Mouse (Mus musculus): Measurements from ENCODE around the gene Rfx7.

Gene Rfx7

DNA sequence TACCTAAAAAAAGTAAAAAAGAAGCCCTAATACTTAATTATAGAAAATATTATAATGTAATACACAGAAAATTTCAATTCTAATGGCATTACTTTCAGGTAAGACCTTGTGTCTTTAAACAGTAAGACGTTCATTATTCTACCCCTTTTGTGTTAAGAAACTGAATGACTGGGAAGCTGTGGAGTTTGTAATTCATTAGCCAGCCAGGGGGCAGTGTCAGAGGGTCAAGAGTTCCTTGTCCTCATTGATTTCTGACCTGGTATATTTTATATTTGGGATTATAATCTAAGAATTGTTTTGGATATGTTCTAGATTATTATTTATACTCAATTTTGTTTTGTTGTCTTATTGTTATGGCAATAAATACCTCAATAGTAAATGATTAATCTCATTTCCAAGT is 5.0 kb downstream of the Rfx7 start:
- DNase-seq (ENCODE audit: extremely low read depth, low read depth) = no peak

DNA sequence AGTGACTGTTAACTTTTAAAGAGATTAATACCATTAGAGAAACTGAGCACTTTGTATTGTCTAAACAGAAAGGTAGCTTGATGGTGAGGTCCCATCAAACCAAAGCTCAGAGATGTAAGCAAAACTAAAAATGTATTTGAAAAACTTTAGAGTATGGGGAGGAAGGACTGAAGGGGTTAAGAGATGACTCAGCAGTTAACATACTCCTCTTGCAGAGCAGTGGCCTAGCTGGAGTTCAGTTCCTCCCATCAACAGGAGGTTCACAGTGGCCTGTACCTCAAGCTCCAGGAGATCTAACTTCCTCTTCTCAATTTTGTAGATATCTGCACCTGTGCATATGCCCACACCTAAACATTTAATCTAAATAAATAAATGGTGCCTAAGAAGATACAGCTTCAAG is 11.6 kb downstream of the Rfx7 start:
- peak; percentile 50 for DNase-seq (ENCODE audit: extremely low read depth, low read depth)

DNA sequence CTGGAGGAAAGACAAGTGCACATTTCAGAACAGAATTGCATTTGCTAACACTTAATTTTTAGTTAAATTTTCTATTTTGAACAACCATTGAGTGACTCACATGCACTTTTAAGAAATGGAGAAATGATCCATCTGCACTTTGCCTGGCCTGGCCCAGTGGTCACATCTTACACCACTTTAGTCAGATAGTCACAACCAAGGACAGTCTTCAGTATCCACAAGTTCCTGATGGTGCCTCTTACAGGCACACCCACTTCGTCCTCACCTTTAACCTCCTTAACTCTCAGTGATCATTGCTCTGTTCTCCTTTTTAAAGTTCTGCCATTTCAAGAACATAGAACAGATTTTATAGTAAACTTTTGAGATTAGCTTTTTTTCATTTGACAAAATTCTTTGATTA is 26.7 kb downstream of the Rfx7 start:
- DNase-seq (ENCODE audit: extremely low read depth, low read depth) = no peak

DNA sequence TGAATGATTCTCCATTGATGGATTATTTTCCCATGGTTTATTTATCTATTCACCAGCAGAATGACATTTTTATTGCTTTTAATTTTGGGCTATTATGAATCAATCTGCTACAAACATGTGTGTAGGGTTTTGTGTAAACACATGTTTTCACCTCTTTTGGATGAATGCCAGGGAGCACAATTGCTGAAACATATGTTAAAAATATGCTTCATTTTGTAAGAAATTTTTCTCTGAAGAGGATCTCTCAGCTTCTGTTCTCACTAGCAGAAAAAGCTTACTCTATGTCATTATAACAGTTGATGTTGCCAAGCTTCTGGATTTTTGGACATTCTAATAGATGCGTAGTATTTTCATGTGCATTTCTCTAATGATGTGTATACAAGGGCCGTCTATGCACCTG is 28.3 kb downstream of the Rfx7 start:
- DNase-seq (ENCODE audit: extremely low read depth, low read depth) = no peak

DNA sequence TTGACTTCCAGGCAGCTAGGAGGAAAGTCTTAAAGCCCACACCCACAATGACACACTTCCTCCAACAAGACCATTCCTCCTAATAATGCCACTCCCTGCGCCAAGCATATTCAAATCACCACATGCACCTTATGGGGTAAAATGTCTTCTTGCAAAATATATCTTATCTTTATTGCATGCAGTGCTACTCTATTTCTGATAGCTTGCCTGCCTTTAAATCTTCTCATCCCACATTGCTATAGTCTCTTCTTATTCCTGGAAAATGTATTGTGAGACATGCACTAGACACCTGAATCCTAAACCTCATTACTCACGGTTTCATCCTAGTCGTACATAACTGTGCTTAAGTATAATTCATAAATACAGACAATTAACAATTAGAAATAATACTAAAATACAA is 31.2 kb downstream of the Rfx7 start:
- DNase-seq (ENCODE audit: extremely low read depth, low read depth) = no peak

DNA sequence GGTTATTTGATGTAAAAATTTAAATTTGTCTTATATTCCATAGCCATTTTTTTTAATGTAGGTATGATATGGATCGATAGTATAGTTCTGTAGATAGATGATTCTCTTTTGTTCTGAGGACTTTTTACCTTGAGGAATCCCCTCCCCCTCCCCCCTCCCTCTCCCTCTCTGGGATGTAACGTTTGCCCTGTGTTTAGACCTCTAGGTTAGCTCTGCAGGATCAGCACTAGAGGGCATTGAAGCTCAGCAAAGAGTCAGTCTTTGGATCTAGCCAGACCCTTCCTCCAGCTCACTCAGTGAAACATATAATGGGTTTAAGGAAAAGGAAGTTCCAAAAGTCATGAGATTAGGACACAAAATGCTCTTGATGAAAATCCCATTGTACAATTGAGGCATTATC is 35.1 kb downstream of the Rfx7 start:
- DNase-seq (ENCODE audit: extremely low read depth, low read depth) = no peak

DNA sequence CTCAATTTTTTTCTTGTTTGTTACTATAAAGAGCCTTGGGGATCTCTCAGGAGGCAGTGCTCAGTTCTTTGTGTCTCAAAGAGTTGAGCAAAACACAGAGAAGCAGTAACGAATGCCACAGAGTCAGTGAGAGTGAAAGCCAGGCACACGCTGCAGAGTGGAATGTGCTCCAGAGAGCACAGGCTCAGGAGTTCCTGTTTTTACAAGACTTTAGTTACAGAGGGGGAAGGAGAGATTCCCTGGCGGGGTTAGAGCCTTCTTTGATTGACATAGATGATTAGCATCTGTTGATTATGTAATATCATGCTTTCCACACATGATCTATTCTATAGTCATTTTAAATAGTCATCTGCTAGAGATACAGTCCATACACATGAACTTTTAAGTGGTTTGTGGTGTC is 48.2 kb downstream of the Rfx7 start:
- DNase-seq (ENCODE audit: extremely low read depth, low read depth) = peak; percentile 32

DNA sequence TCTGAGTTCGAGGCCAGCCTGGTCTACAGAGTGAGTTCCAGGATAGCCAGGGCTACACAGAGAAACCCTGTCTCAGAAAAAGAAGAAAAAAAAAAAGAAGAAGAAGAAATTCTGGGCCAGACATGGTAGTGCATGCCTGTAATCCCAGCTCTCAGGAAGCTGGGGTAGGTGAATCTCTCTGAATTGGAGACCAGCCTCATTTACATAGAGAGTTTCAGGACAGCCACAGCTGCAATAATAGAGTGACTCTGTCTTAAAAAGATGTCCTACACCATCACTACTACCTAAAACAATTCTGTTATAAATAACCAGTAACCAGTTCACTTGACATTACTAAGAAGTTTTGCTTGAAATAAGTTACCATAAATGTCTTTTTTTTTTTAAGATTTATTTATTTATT is 58.8 kb downstream of the Rfx7 start:
- no peak for DNase-seq (ENCODE audit: extremely low read depth, low read depth)

DNA sequence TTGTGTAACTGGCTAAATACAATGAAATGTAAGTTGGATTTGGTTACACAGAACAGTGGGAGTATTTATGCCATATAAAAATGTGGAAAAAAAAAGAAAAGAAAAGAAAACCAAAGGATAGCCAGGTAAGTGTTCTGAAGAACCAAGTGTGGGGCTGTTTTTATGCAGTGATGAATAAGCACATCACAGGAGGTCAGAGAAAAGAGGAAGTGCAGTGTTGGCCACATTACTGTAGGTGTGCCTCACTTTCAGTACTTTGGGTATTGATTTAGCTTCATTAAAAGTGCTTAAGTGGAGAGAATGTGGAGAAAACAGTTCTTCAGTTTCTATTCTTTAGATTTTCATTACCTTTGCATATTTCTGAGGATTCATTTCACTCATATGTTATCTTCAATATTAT is 60.0 kb downstream of the Rfx7 start:
- peak; percentile 27 for DNase-seq (ENCODE audit: extremely low read depth, low read depth)

DNA sequence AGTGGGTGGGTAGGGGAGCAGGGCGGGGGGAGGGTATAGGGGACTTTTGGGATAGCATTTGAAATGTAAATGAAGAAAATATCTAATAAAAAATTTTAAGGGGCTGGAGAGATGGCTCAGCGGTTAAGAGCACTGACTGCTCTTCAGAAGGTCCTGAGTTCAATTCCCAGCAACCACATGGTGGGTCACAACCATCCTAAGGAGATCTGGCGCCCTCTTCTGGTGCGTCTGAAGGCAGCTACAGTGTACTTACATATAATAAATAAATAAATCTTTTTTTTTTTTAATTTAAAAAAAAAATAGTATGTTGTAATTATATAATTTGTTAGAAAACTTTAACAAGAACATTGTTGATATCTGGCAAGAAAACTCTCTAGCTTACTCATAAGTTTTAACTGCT is 62.6 kb downstream of the Rfx7 start:
- peak; percentile 23 for DNase-seq (ENCODE audit: extremely low read depth, low read depth)

DNA sequence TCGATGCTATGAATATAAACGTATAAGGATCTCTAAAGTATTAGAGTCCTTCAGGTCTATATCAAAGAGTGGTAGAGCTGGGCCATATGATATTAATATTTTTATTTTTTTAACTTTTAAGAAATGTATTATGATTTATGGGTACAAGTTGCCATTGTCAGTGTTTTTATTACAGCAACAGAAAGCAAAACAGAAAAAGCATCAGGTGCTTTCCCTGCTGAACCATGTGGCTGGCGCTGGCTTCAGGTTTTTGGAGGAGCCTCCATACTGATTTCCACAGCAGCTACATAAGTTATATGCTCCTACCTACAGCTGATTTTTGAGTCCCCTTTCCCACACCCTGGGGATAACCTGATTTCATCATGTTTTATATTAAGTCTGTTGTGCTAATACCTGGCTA is 68.1 kb downstream of the Rfx7 start:
- DNase-seq (ENCODE audit: extremely low read depth, low read depth) = no peak

DNA sequence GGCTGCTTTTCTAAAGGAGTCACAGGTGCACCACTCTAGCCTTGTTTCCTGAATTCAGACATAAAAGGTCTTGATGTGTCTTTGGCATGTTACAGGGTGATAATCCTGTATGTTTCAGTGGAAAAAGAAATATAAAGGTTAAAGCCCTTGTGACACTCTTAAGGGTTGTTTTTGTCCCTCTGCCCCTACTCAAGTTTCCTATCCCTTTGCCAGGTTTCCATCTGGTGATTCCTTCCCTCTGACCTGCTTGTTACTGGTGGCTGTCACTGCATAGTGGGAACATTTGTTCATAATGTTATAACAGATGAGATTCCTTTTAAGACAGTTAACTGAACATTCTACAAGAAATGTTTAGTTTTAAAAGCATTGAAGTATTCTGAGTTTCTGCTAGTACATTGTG is 77.7 kb downstream of the Rfx7 start:
- no peak for DNase-seq (ENCODE audit: extremely low read depth, low read depth)

DNA sequence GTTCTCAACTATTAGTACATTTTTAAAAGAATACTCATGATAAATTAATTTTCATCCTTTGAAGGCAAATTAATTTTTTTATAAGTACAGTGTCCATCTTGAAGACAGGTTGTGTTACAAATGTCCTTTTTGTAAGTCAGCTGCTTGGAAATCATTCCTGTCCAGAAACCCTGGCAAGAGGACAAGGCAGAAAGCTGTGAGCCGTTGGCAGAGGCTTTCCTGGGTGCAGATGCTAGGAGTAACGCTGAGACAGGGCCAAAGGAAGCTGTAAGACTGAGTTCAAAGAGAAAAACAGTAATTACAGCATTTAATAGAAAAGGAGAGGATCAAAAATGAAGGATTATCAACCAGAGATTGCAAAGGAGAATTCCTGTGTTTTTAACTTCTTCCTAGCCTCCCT is 81.8 kb downstream of the Rfx7 start:
- DNase-seq (ENCODE audit: extremely low read depth, low read depth) = no peak

DNA sequence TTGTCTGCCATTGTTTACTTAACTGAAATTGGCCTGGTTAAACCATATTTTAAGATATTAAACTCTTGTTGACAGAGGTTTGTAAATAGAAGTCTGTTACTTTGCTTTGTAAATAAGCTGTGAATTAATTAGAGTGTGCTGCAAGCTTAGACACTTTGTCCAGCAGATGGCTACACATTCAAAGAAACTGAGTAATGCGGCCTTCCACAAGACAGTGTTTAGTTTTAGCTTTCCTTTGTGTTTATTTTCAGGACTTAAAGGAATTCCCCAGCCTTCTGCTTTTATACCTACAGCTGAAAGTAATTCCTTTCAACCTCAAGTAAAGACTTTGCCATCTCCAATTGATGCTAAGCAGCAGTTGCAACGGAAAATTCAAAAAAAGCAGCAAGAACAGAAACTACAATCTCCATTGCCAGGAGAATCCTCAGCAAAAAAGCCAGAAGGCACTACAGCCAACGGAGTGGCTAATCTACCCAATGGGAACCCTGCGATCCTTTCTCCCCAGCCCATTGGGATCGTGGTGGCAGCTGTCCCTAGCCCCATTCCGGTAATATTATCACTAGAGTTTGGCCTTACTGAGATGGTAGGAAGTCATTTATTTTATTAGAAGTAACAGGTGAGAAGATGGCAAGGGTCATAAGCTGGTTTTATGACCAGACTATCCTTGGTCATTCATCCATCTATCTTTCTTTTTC is 82.9 kb downstream of the Rfx7 start:
- DNase-seq (ENCODE audit: extremely low read depth, low read depth) = no peak

DNA sequence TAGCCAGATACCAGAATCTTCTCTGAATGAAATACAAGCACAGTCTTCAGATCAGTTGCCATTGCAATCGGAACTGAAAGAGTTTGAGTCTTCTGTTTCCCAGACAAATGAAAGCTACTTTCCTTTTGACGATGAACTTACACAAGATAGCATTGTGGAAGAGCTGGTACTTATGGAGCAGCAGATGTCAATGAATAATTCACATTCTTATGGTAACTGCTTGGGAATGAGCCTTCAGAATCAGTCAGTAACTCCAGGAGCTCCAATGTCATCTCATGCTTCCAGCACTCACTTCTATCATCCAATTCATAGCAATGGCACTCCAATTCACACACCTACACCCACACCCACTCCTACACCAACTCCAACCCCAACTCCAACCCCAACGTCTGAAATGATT is 86.0 kb downstream of the Rfx7 start:
- no peak for DNase-seq (ENCODE audit: extremely low read depth, low read depth)

DNA sequence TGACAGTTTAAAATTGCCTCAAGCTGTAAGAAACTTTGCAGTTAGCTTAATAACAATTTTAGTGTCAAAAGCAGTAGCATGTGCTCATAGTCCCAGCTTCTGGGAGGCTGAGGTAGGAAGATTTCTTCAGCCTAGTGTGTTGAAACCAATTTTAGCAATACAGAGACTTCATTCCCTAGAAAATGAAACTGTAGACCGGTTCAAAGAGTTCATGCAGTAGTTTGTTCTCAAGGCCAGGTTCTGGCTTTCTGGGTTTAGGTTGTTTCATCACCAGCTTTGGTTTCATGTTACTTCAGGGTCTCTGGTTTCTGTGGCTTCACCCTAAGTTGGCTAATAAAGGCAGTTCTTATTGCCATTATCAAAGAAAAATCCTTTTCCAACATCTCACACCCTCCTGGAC is 91.6 kb downstream of the Rfx7 start:
- no peak for DNase-seq (ENCODE audit: extremely low read depth, low read depth)

DNA sequence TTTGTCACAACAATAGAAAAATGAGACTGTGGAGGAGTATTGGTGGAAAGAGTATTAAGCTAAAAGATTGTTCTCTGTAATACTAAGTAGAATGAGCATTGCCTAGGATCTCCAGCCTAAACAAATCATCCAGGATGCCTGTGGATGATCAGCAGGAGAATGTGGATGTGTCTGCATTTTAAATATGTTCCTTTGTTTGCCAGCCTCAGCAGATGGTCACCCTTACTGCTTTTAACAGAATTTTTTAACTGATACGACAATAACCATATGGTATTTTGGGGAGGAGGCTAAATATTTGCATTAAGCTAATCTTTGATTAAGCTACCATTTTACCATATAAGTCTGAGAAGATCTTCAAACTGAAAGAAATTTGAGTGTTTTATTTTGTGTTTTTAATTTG is 95.6 kb downstream of the Rfx7 start:
- DNase-seq (ENCODE audit: extremely low read depth, low read depth) = no peak

DNA sequence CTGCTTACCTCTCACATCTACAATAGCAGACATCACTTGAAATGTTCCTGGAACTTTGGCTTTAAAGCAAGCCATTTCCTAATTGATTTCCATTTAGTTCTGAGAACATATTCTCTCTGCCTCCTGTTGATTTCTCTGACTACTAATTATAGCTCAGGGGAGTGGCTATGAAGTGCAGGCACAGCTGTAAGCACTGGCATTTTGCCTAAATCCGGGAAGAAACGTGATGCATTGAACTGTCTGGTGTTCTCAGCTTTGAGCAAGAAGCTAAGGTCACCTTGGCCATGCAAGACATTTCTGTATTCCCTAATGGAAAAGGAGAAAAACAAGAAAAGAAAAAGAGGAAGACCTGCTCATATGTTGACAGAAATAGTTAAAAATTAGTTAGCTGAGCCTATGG is 96.6 kb downstream of the Rfx7 start:
- DNase-seq (ENCODE audit: extremely low read depth, low read depth) = no peak

DNA sequence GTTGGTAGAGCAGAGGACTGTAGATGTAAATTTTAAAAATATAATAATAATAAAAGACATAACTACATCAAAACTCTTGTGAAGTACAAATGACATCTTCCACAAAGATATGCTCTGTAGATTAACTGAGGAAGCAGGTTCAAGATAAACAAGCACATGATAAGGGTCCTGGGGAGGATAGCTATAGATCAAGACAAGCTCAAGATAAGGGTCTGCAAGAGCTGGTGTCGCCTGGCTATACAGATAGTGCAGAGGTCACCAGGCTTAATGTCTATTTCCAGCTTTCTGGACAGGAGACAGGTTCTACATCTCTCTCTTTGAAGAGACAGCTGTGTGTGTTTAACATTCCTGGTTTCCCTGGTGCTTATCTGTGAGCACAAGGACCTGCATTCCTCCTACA is 100.2 kb downstream of the Rfx7 start:
- no peak for DNase-seq (ENCODE audit: extremely low read depth, low read depth)

DNA sequence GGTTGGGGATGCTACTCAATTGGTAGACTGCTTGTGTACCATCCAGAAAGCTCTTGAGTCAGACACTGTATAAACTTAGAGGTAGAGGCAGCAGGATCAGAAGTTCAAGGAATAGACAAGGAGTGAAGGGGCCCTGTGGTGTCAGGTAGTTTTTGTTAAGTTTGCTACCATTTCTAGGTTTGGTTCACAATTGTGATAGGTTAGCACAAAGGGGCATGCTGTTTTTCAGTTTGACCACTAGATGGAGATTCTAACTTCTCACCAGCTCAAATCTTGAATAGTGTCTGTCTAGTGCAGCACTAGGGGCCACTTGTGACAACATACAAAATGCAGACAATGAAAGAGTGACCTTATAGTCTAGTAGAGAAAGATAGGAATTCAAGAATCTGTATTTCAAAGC is 103.1 kb downstream of the Rfx7 start:
- DNase-seq (ENCODE audit: extremely low read depth, low read depth) = no peak

DNA sequence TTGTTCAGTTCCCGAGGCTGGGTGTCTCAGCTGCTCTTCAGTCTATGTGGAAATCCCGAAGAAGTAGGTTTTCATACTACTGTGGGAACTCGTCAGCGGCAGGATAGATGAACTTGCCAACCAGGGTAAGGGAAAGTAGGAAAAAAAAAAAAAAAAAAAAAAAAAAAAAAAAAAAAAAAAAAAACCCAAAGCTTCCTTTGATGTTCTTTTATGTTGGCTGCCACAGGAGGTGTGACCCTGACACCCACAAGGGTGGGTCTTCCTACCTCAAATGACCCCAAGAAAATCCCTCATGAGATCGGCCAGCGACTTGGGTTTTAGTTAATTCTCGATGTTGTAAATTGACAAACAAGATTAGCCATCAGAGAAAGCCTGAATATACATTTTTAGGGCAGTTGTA is 104.5 kb downstream of the Rfx7 start:
- DNase-seq (ENCODE audit: extremely low read depth, low read depth) = no peak

DNA sequence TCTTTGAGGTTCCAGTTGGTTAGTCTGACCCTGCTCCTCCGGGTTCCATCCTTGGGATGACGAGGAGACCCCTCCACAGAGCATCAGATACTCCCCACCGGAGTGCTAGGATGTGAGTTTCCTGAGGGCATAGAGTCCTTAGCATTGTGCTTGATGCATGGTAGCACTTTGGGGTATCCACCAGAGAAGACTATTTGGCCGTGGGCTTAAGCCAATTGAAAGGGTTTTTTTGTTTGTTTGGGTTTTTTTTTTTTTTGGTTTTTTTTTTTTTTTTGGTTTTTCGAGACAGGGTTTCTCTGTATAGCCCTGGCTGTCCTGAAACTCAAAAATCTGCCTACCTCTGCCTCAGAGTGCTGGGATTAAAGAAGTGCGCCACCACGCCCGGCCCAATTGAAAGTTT is 105.2 kb downstream of the Rfx7 start:
- DNase-seq (ENCODE audit: extremely low read depth, low read depth) = no peak

DNA sequence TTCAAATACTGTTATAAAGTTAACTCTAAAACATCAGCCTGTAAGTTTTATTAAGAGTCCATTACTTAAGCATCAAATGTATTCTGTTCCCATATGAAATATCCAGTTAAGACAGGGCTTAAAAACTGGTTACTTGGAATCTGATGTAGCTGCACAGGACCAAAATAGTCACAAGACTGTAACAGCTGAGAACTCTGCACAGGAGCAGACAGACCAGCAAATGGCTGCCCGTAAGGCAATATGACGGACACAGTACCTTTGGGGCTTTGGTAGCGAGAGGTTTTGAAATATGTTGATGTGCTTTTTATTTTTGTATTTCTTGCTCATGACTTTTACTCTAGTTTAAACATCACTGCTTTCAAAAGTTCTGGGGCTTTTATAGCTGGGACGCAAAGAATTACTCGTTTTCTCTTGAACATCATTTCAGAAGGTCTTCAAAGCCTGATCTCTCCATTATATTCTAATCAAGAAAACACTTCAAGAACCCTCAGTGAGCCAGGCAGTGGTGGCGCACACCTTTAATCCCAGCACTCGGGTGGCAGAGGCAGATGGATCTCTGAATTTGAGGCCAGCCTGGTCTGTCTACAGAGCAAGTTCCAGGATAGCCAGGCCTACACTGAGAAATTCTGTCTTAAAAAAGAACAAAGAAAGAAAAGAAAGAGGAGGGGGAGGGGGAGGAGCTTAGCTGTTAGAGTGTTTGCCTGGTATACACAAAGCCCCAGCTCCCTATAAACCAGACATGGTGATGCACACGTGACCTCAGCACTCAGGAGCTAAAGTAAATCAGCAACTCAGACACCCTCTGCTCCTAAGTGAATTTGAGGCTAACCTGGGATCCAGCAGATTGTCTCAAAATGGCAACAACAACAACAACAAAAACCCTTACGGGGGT is 107.2 kb downstream of the Rfx7 start:
- no peak for DNase-seq (ENCODE audit: extremely low read depth, low read depth)

Data from MEL-GATA-1-ER (cell line).